Mouse (Mus musculus): ENCODE results near the gene Itgav.

GRCm38 (mm10) chr2:83713946-83714345 lies 10.3 kb upstream of the Itgav start:
- TF ChIP-seq EP300 (IDR thresholded peaks at IDR 0.05; ENCODE audit: low read depth) (no peak), CTCF (IDR thresholded peaks at IDR 0.05; ENCODE audit: low read depth) (no peak)
